22 mouse cellular contexts compared by ENCODE assay signal in genomic region chr5:34030101-34030500, GRCm38 (mm10). TPM values are rescaled to one million over a fixed set of nuclear protein-coding genes. Genes with fewer than 3 reads are reported as not detected.
"Had no signal": no experiment of that assay in that cellular context is flagged by ENCODE, and none has a peak within 500 bp of the region (broad histone marks: within the 10 kb centered on the region; RNA-seq: fewer than 3 reads in every experiment).

No protein-coding gene starts in this region.

- H3K36me3 ChIP-seq: liver, embryonic 13.5 days; liver, embryonic 15.5 days; lung, embryonic 15.5 days; midbrain, embryonic 13.5 days; midbrain, embryonic 15.5 days had no signal

- H3K9ac ChIP-seq: liver, embryonic 13.5 days; liver, embryonic 15.5 days; liver, postnatal 0 days; lung, embryonic 15.5 days; midbrain, embryonic 13.5 days; midbrain, embryonic 15.5 days had no signal

- H3K4me3 ChIP-seq: liver, embryonic 13.5 days; liver, embryonic 15.5 days; lung, embryonic 15.5 days; megakaryocyte, embryonic 14.5 days; midbrain, embryonic 13.5 days; midbrain, embryonic 15.5 days had no signal

- H3K9me3 ChIP-seq: liver, embryonic 13.5 days; liver, embryonic 15.5 days; lung, embryonic 15.5 days; megakaryocyte, embryonic 14.5 days; midbrain, embryonic 13.5 days; midbrain, embryonic 15.5 days had no signal

- H3K27ac ChIP-seq: liver, embryonic 13.5 days; liver, embryonic 15.5 days; lung, embryonic 15.5 days; macrophage; midbrain, embryonic 13.5 days; midbrain, embryonic 15.5 days had no signal

- ATAC-seq: liver, postnatal 0 days; lung, postnatal 0 days; midbrain, embryonic 13.5 days; midbrain, embryonic 15.5 days had no signal

- DNase-seq: liver, embryonic 13.5 days; liver, postnatal 0 days; lung, adult 2 months; lung, postnatal 14 days; lung, postnatal 36 days; retina, postnatal 1 day; right cerebral cortex, adult 18-20 months; right cerebral cortex, postnatal 25 days; right cerebral cortex, postnatal 4 days; spleen, adult 18-20 months; thymus, adult 2 months; thymus, postnatal 4 days had no signal

- H3K4me2 ChIP-seq: liver, embryonic 13.5 days; liver, embryonic 15.5 days; lung, embryonic 15.5 days; midbrain, embryonic 11.5 days; midbrain, embryonic 13.5 days; midbrain, embryonic 15.5 days had no signal

- H3K27me3 ChIP-seq: liver, embryonic 13.5 days; liver, embryonic 15.5 days; lung, embryonic 15.5 days; midbrain, embryonic 13.5 days; midbrain, embryonic 15.5 days had no signal

- H3K4me1 ChIP-seq: liver, embryonic 13.5 days; liver, embryonic 15.5 days; lung, embryonic 15.5 days; midbrain, embryonic 15.5 days had no signal

RNA-seq across cellular contexts. Expression of gene Gm1673, which starts 46.9 kb away (rescaled TPM):
- total RNA-seq: monocyte, adult 5-6 weeks; neutrophil, adult 5-6 weeks had no signal
